Mouse (Mus musculus) CD4-positive, CD25-positive, alpha-beta regulatory T cell, adult 4 months (primary cell): Measurements from ENCODE around the gene Gm10310. TPM values are rescaled to one million over a fixed set of nuclear protein-coding genes. Genes with fewer than 3 reads are reported as not detected.
"Not testable (repeated sequence)": the region's sequence is repeated elsewhere in the genome, so short reads cannot be mapped to it uniquely, and the experiment has no call there.

ENCODE experiments used
- ATAC-seq: one replicate; pipeline ENCODE4 v1.8.0; 2017
- polyA plus RNA-seq, 2 experiments: library from polyadenylated mRNA; unstranded; fragments of 100-300 nt; shearing (Covaris generic); gene quantifications; one replicate each; pipeline ENCODE4 v1.2.1; 2017

The Gm10310 gene
- under 1 TPM in 1 of 2 experiments, not detected in 1; 0.07 TPM for polyA plus RNA-seq

- not testable (repeated sequence) for ATAC-seq
Observed at GRCm38 (mm10) chr10:129984962-129985361, at the start of gene Gm10310. Gm10310 (minus strand) TSS chr10:129985062.

GRCm38 (mm10) chr10:130030048-130030447 lies 45.2 kb upstream of the Gm10310 start, which contains the start of gene Olfr821:
Olfr821 (plus strand) TSS chr10:130030348.
- ATAC-seq: no peak

GRCm38 (mm10) chr10:130012321-130012720 lies 27.5 kb upstream of the Gm10310 start, which contains the start of gene Olfr820:
Olfr820 (plus strand) TSS chr10:130012621.
- ATAC-seq: no peak

- not testable (repeated sequence) for ATAC-seq
Observed at GRCm38 (mm10) chr10:130005366-130005765, 20.5 kb upstream of the Gm10310 start.

- not testable (repeated sequence) for ATAC-seq
Observed at GRCm38 (mm10) chr10:130004104-130004503, 19.2 kb upstream of the Gm10310 start.

GRCm38 (mm10) chr10:129981867-129982266 lies 3.0 kb downstream of the Gm10310 start:
- peak; percentile 26 for ATAC-seq

- not testable (repeated sequence) for ATAC-seq
Observed at GRCm38 (mm10) chr10:129976040-129976439, 8.8 kb downstream of the Gm10310 start, which contains the start of gene Olfr247. Olfr247 (minus strand) TSS chr10:129976140.

- ATAC-seq: not testable (repeated sequence)
Observed at GRCm38 (mm10) chr10:129972994-129973393, 11.9 kb downstream of the Gm10310 start.

- ATAC-seq: not testable (repeated sequence)
Observed at GRCm38 (mm10) chr10:129967166-129967565, 17.7 kb downstream of the Gm10310 start, which contains the start of gene Olfr819. Olfr819 (minus strand) TSS chr10:129967266.

- peak; percentile 32 for ATAC-seq
Observed at GRCm38 (mm10) chr10:129966232-129966631, 18.6 kb downstream of the Gm10310 start.

- no peak for ATAC-seq
Observed at GRCm38 (mm10) chr10:129949000-129949399, 35.9 kb downstream of the Gm10310 start, which contains the start of gene Olfr818. Olfr818 (minus strand) TSS chr10:129949100.

Other genes with a start within 250 kb of the Gm10310 start
- gene Olfr806, start 243.1 kb downstream of the Gm10310 start, polyA plus RNA-seq: not detected
- gene Olfr807, start 227.3 kb downstream of the Gm10310 start, polyA plus RNA-seq: not detected
- not detected for gene Olfr808, start 219.6 kb downstream of the Gm10310 start, polyA plus RNA-seq
- gene Olfr809, start 210.4 kb downstream of the Gm10310 start, polyA plus RNA-seq: not detected
- not detected for gene Olfr810, start 190.1 kb downstream of the Gm10310 start, polyA plus RNA-seq
- gene Olfr811, start 180.7 kb downstream of the Gm10310 start, polyA plus RNA-seq: not detected
- gene Olfr812, start 139.0 kb downstream of the Gm10310 start, polyA plus RNA-seq: not detected
- not detected for gene Olfr813, start 129.7 kb downstream of the Gm10310 start, polyA plus RNA-seq
- under 1 TPM in 1 of 2 experiments, not detected in 1; 0.11 TPM for gene Olfr814, start 105.2 kb downstream of the Gm10310 start, polyA plus RNA-seq
- not detected for gene Olfr815, start 79.2 kb downstream of the Gm10310 start, polyA plus RNA-seq
- not detected for gene Olfr816, start 69.5 kb downstream of the Gm10310 start, polyA plus RNA-seq
- not detected for gene Olfr818, start 36.0 kb downstream of the Gm10310 start, polyA plus RNA-seq
- not detected for gene Olfr819, start 17.8 kb downstream of the Gm10310 start, polyA plus RNA-seq
- not detected for gene Olfr247, start 8.9 kb downstream of the Gm10310 start, polyA plus RNA-seq
- gene Olfr820, start 27.6 kb upstream of the Gm10310 start, polyA plus RNA-seq: not detected
- gene Olfr821, start 45.3 kb upstream of the Gm10310 start, polyA plus RNA-seq: not detected
- under 1 TPM in 1 of 2 experiments, not detected in 1; 0.12 TPM for gene Olfr822, start 86.1 kb upstream of the Gm10310 start, polyA plus RNA-seq
- not detected for gene Olfr823, start 130.3 kb upstream of the Gm10310 start, polyA plus RNA-seq
- gene Olfr824, start 144.9 kb upstream of the Gm10310 start, polyA plus RNA-seq: not detected
- not detected for gene Olfr825, start 181.7 kb upstream of the Gm10310 start, polyA plus RNA-seq
- gene Olfr826, start 199.1 kb upstream of the Gm10310 start, polyA plus RNA-seq: not detected
- gene Olfr827, start 229.3 kb upstream of the Gm10310 start, polyA plus RNA-seq: not detected